Mouse (Mus musculus): ENCODE results near the gene Thsd7b. TPM values are rescaled to one million over a fixed set of nuclear protein-coding genes. Genes with fewer than 3 reads are reported as not detected.

Gene Thsd7b
- polyA plus RNA-seq, 1 experiment from 2014 or later = 3.3 TPM

DNA sequence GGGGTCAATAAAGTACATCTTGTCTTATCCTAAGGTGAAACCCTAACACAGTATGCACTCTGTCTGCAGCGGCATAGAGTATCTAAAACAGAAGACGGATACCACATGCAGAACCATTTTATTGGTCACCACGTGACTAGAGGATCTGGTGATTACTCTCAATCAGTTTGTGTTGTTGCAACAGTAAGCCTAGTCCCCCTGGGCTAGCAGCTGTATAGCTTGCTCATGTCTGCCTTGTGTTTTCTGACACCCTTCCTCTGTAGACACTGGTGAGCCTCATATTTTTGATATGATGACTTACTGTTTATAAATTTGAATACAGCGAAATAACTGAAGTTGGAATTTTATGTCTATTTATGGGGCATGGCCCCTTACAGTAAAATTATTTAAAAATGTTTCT is 306.9 kb downstream of the Thsd7b start:
- H3K4me3 ChIP-seq = no peak overlapping the region
- no peak overlapping the region for H3K27ac ChIP-seq
- H3K9me3 ChIP-seq (replicated peaks) = no peaks in the 10 kb centered on the region
- no peak for ATAC-seq (replicated peaks; ENCODE audit: insufficient number of reproducible peaks, insufficient read depth, low FRiP score, low read depth)
- H3K27me3 ChIP-seq = no peaks in the 10 kb centered on the region
- H3K4me1 ChIP-seq (replicated peaks) = no peaks in the 10 kb centered on the region
- no peak overlapping the region for H3K9ac ChIP-seq
- WGBS = 66% methylated on average over 4 of the region's 4 CpGs
- H3K4me2 ChIP-seq = no peak overlapping the region
- H3K36me3 ChIP-seq = no peaks in the 10 kb centered on the region

- Histone ChIP-seq H3K9ac (no peak overlapping the region), H3K36me3 (no peaks in the 10 kb centered on the region), H3K27me3 (no peaks in the 10 kb centered on the region), H3K4me1 (replicated peaks) (no peaks in the 10 kb centered on the region), H3K9me3 (replicated peaks) (no peaks in the 10 kb centered on the region), H3K27ac (no peak overlapping the region), H3K4me3 (no peak overlapping the region), H3K4me2 (no peak overlapping the region)
- WGBS = 49% methylated on average over 6 of the region's 6 CpGs
- no peak for ATAC-seq (replicated peaks; ENCODE audit: insufficient number of reproducible peaks, insufficient read depth, low FRiP score, low read depth)
These were observed 313.5 kb downstream of the Thsd7b start for GRCm38 (mm10) chr1:129586635-129587034.

GRCm38 (mm10) chr1:129589366-129590002 is 316.4 kb downstream of the Thsd7b start:
- 69% methylated on average over 3 of the region's 3 CpGs for WGBS
- Histone ChIP-seq H3K4me3 (no peak overlapping the region), H3K36me3 (no peaks in the 10 kb centered on the region), H3K27ac (no peak overlapping the region), H3K4me2 (no peak overlapping the region), H3K9ac (no peak overlapping the region), H3K4me1 (replicated peaks) (no peaks in the 10 kb centered on the region), H3K9me3 (replicated peaks) (no peaks in the 10 kb centered on the region), H3K27me3 (no peaks in the 10 kb centered on the region)
- ATAC-seq (replicated peaks; ENCODE audit: insufficient number of reproducible peaks, insufficient read depth, low FRiP score, low read depth) = no peak

DNA sequence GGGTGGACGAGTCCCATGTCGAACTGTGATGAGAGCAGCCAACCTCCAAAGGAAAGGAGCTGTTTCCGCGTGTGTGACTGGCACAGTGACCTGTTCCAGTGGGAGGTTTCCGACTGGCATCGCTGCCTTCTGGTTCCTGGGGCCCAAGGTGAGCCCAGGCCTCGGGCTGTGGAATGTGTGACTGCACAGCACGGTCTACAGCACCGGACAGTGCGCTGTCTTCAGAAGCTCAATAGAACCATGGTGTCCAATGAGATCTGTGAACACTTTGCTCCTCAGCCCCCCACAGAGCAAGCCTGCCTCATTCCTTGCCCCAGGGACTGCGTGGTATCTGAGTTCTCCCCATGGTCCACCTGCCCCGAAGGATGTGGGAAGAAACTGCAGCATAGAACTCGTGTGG is 322.3 kb downstream of the Thsd7b start:
- Histone ChIP-seq H3K4me2 (no peak overlapping the region), H3K4me1 (replicated peaks) (no peaks in the 10 kb centered on the region), H3K9me3 (replicated peaks) (no peaks in the 10 kb centered on the region), H3K4me3 (no peak overlapping the region), H3K36me3 (no peaks in the 10 kb centered on the region), H3K27ac (no peak overlapping the region), H3K27me3 (no peaks in the 10 kb centered on the region), H3K9ac (no peak overlapping the region)
- 82% methylated on average over 13 of the region's 13 CpGs for WGBS
- no peak; the same call in 1 of the 2 replicates for ATAC-seq (replicated peaks; ENCODE audit: insufficient number of reproducible peaks, insufficient read depth, low FRiP score, low read depth)

- H3K27me3 ChIP-seq = no peaks in the 10 kb centered on the region
- no peak overlapping the region for H3K4me2 ChIP-seq
- H3K4me1 ChIP-seq (replicated peaks) = no peaks in the 10 kb centered on the region
- H3K4me3 ChIP-seq = no peak overlapping the region
- H3K27ac ChIP-seq = no peak overlapping the region
- H3K36me3 ChIP-seq = no peaks in the 10 kb centered on the region
- no peaks in the 10 kb centered on the region for H3K9me3 ChIP-seq (replicated peaks)
- no peak for ATAC-seq (replicated peaks; ENCODE audit: insufficient number of reproducible peaks, insufficient read depth, low FRiP score, low read depth)
- no peak overlapping the region for H3K9ac ChIP-seq
These were observed 327.8 kb downstream of the Thsd7b start for GRCm38 (mm10) chr1:129600933-129601332.

- Histone ChIP-seq H3K4me2 (no peak overlapping the region), H3K27me3 (no peaks in the 10 kb centered on the region), H3K9ac (no peak overlapping the region), H3K9me3 (replicated peaks) (no peaks in the 10 kb centered on the region), H3K27ac (no peak overlapping the region), H3K4me1 (replicated peaks) (no peaks in the 10 kb centered on the region), H3K4me3 (no peak overlapping the region), H3K36me3 (no peaks in the 10 kb centered on the region)
- ATAC-seq (replicated peaks; ENCODE audit: insufficient number of reproducible peaks, insufficient read depth, low FRiP score, low read depth) = no peak
These were observed 329.2 kb downstream of the Thsd7b start for GRCm38 (mm10) chr1:129602284-129602683.

DNA sequence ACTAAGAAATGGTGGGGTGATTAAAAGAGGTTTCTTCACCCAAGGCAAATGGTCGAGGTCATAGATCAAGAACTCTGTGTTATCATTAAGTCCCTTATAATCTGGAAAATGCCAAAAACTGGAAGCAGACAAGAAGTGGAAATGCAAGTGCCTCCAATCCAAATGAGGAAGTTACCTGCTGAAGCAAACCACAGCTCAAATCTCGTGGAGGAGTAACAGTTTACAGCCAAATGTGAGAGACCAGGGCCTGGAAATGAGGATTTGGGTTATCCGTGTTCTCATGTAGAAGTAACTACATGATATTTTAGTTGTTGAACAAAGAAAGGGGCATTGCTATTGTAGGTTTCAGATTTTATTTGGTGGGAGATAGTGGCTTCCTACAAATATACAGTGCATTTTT is 335.3 kb downstream of the Thsd7b start:
- H3K9me3 ChIP-seq (replicated peaks) = no peaks in the 10 kb centered on the region
- no peaks in the 10 kb centered on the region for H3K36me3 ChIP-seq
- no peak overlapping the region for H3K4me2 ChIP-seq
- no peak overlapping the region for H3K4me3 ChIP-seq
- no peak overlapping the region for H3K9ac ChIP-seq
- H3K4me1 ChIP-seq (replicated peaks) = no peaks in the 10 kb centered on the region
- H3K27me3 ChIP-seq = no peaks in the 10 kb centered on the region
- no peak overlapping the region for H3K27ac ChIP-seq
- no peak for ATAC-seq (replicated peaks; ENCODE audit: insufficient number of reproducible peaks, insufficient read depth, low FRiP score, low read depth)
- WGBS = 67% methylated on average over 3 of the region's 3 CpGs

- no peak for ATAC-seq (replicated peaks; ENCODE audit: insufficient number of reproducible peaks, insufficient read depth, low FRiP score, low read depth)
- Histone ChIP-seq H3K4me1 (replicated peaks) (no peaks in the 10 kb centered on the region), H3K4me2 (no peak overlapping the region), H3K27me3 (no peaks in the 10 kb centered on the region), H3K9ac (no peak overlapping the region), H3K36me3 (no peaks in the 10 kb centered on the region), H3K27ac (no peak overlapping the region), H3K9me3 (replicated peaks) (no peaks in the 10 kb centered on the region), H3K4me3 (no peak overlapping the region)
- 54% methylated on average over 1 of the region's 1 CpGs for WGBS
These were observed 343.0 kb downstream of the Thsd7b start for GRCm38 (mm10) chr1:129616080-129616479.

DNA sequence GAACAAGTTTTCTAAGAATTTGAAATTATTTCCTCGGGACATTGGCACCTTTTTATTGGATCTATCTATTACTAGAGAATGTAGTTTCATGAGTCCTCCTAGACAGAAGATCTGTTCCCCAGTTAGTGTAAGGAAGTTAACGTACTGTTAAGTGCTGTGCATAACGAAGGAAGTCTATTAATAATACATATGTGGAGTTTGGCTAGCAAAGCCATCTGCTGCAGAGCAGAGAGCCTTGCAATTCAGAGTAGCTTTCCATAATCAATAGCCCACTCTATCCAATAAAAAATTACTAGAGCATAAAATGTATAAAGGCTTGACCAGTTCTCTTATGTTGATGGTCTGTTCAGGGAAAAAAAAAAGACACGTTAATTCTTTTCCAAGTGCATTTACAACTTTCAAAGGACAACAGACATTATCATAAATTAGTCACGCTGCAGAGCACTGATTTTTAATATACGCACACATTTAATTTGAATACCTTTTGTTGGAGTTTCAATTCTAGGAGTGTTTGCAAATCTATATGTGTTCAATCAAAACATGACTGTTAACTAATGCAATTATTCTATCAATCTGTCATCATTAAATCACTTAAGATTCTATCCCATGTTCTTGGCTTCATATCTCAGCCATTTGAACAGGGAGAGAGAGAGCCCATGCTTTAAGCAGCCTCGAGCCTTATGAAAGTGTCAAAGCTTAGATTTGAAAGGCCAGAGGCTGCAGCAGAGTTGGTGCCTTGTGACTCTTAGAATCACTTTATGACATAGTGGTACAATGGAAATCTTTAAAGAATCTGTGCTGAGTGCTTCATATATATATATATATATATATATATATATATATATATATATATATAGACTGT is 346.6 kb downstream of the Thsd7b start:
- no peak overlapping the region for H3K9ac ChIP-seq
- H3K4me3 ChIP-seq = no peak overlapping the region
- no peak overlapping the region for H3K4me2 ChIP-seq
- H3K9me3 ChIP-seq (replicated peaks) = no peaks in the 10 kb centered on the region
- no peak overlapping the region for H3K27ac ChIP-seq
- ATAC-seq (replicated peaks; ENCODE audit: insufficient number of reproducible peaks, insufficient read depth, low FRiP score, low read depth) = no peak
- H3K4me1 ChIP-seq (replicated peaks) = no peaks in the 10 kb centered on the region
- H3K36me3 ChIP-seq = no peaks in the 10 kb centered on the region
- H3K27me3 ChIP-seq = no peaks in the 10 kb centered on the region
- WGBS = 77% methylated on average over 7 of the region's 7 CpGs

- ATAC-seq (replicated peaks; ENCODE audit: insufficient number of reproducible peaks, insufficient read depth, low FRiP score, low read depth) = no peak
- H3K4me1 ChIP-seq (replicated peaks) = no peaks in the 10 kb centered on the region
- no peak overlapping the region for H3K4me2 ChIP-seq
- H3K27ac ChIP-seq = no peak overlapping the region
- WGBS = 71% methylated on average over 6 of the region's 6 CpGs
- no peak overlapping the region for H3K9ac ChIP-seq
- no peaks in the 10 kb centered on the region for H3K36me3 ChIP-seq
- no peaks in the 10 kb centered on the region for H3K9me3 ChIP-seq (replicated peaks)
- H3K27me3 ChIP-seq = no peaks in the 10 kb centered on the region
- H3K4me3 ChIP-seq = no peak overlapping the region
These were observed 351.4 kb downstream of the Thsd7b start for GRCm38 (mm10) chr1:129624519-129624918.

GRCm38 (mm10) chr1:129635146-129635545 is 362.0 kb downstream of the Thsd7b start:
- WGBS = 77% methylated on average over 4 of the region's 4 CpGs
- Histone ChIP-seq H3K36me3 (no peaks in the 10 kb centered on the region), H3K4me2 (no peak overlapping the region), H3K4me1 (replicated peaks) (no peaks in the 10 kb centered on the region), H3K27me3 (no peaks in the 10 kb centered on the region), H3K9ac (no peak overlapping the region), H3K4me3 (no peak overlapping the region), H3K27ac (no peak overlapping the region), H3K9me3 (replicated peaks) (no peaks in the 10 kb centered on the region)
- ATAC-seq (replicated peaks; ENCODE audit: insufficient number of reproducible peaks, insufficient read depth, low FRiP score, low read depth) = no peak
